Mouse (Mus musculus): ENCODE measurements around the gene Rpl18a.

GRCm38 (mm10) chr8:70864712-70865221 lies 32.4 kb downstream of the Rpl18a start:
- no peak for TF ChIP-seq CTCF (IDR thresholded peaks at IDR 0.05; ENCODE audit: borderline replicate concordance, control insufficient read depth, extremely low read depth, insufficient read depth, low read length, poor library complexity)
- no peak for TF ChIP-seq POLR2A (IDR thresholded peaks at IDR 0.05; ENCODE audit: control insufficient read depth, extremely low read depth, insufficient read depth, low read length, poor library complexity)

All from thymus, adult 2 months (tissue).